ENCODE assay signal across 31 mouse cellular contexts in genomic region chr5:134604376-134604775, GRCm38 (mm10). TPM values are rescaled to one million over a fixed set of nuclear protein-coding genes. Genes with fewer than 3 reads are reported as not detected.
DNase-seq lines count a peak whose midpoint lies in the region; ATAC-seq and TF ChIP-seq lines count a peak whose summit lies in the region.
"Had no signal": no experiment of that assay in that cellular context is flagged by ENCODE, and none has a peak within 500 bp of the region (broad histone marks: within the 10 kb centered on the region; RNA-seq: fewer than 3 reads in every experiment).

No protein-coding gene starts in this region.

- peak; percentile 24; the same call in 1 of the 2 replicates for ATAC-seq in liver, embryonic 12.5 days
- no peak for ATAC-seq in liver, embryonic 11.5 days (replicated peaks; ENCODE audit: low FRiP score)
- ATAC-seq: activated CD4-positive, CD25-positive, alpha-beta regulatory T cell, adult 4 months; CD4-positive, CD25-positive, alpha-beta regulatory T cell, adult 4 months; forebrain, embryonic 14.5 days; forebrain, embryonic 16.5 days; Patski had no signal

- DNase-seq in heart, adult 11 months: peak; percentile 93
- no peak for DNase-seq in heart, adult 8-10 months (ENCODE audit: low spot score)
- no peak for DNase-seq in liver, embryonic 11.5 days (ENCODE audit: low spot score)
- DNase-seq in lung, postnatal 36 days: peak; percentile 19
- no peak for DNase-seq in lung, adult 2 months
- DNase-seq: adrenal gland, postnatal 10 days; adrenal gland, postnatal 25 days; B cell, adult 2 months; cerebellum, adult 11 months; cerebellum, adult 18-20 months; cerebellum, adult 8-10 months; cerebellum, adult 9-11 months; cerebellum, postnatal 14 days; cerebellum, postnatal 36 days; embryo, embryonic 11 days had no signal

- H3K36me3 ChIP-seq in liver, embryonic 12.5 days: peaks cover 7% of the 10 kb centered on the region
- no peaks in the 10 kb centered on the region for H3K36me3 ChIP-seq in liver, embryonic 11.5 days (ENCODE audit: control insufficient read depth, insufficient read depth, low read length)

- TF ChIP-seq POLR2A in lung, adult 2 months (IDR thresholded peaks at IDR 0.05; ENCODE audit: borderline replicate concordance, extremely low read depth, low read depth, low read length): no peak

- 0 out of 2 replicates have a peak, but pooled peaks cover 4% of the 10 kb centered on the region for H3K4me1 ChIP-seq in liver, embryonic 12.5 days
- H3K4me1 ChIP-seq in liver, embryonic 11.5 days (replicated peaks; ENCODE audit: control insufficient read depth, insufficient read depth, low read length): no peaks in the 10 kb centered on the region
- no peaks in the 10 kb centered on the region for H3K4me1 ChIP-seq in lung, adult 2 months (ENCODE audit: control insufficient read depth, insufficient read depth, low read length)
- H3K4me1 ChIP-seq: embryonic facial prominence, embryonic 13.5 days; forebrain, embryonic 10.5 days; forebrain, embryonic 12.5 days had no signal

- no peak overlapping the region for H3K27ac ChIP-seq in liver, embryonic 12.5 days
- H3K27ac ChIP-seq in liver, embryonic 11.5 days (ENCODE audit: low read depth, low read length): no peak overlapping the region
- H3K27ac ChIP-seq: embryonic facial prominence, embryonic 13.5 days; embryonic facial prominence, embryonic 15.5 days; forebrain, embryonic 10.5 days; forebrain, embryonic 12.5 days had no signal

- no peaks in the 10 kb centered on the region for H3K27me3 ChIP-seq in liver, embryonic 12.5 days (replicated peaks)
- no peaks in the 10 kb centered on the region for H3K27me3 ChIP-seq in liver, embryonic 11.5 days (replicated peaks; ENCODE audit: control insufficient read depth, insufficient read depth, low read length)
- H3K27me3 ChIP-seq: CH12.LX; embryonic facial prominence, embryonic 13.5 days; embryonic facial prominence, embryonic 15.5 days; forebrain, embryonic 12.5 days; Patski had no signal

- H3K4me2 ChIP-seq in liver, embryonic 12.5 days: no peak overlapping the region
- no peak overlapping the region for H3K4me2 ChIP-seq in liver, embryonic 11.5 days
- H3K4me2 ChIP-seq: embryonic facial prominence, embryonic 13.5 days; embryonic facial prominence, embryonic 15.5 days; forebrain, embryonic 12.5 days had no signal

- WGBS in liver, embryonic 12.5 days (ENCODE audit: insufficient replicate concordance): 65% methylated on average over 11 of the region's 11 CpGs
- WGBS in liver, embryonic 11.5 days: 71% methylated on average over 11 of the region's 11 CpGs
- WGBS in lung, adult 2 months: 75% methylated on average over 11 of the region's 11 CpGs

- TF ChIP-seq CTCF in lung, adult 2 months (IDR thresholded peaks at IDR 0.05; ENCODE audit: insufficient read depth, low read length): no peak

- H3K9ac ChIP-seq in liver, embryonic 12.5 days: no peak overlapping the region
- no peak overlapping the region for H3K9ac ChIP-seq in liver, embryonic 11.5 days (ENCODE audit: low read depth, low read length)
- H3K9ac ChIP-seq: embryonic facial prominence, embryonic 13.5 days; embryonic facial prominence, embryonic 15.5 days; forebrain, embryonic 12.5 days had no signal

- no peak overlapping the region for H3K4me3 ChIP-seq in liver, embryonic 12.5 days
- no peak overlapping the region for H3K4me3 ChIP-seq in liver, embryonic 11.5 days (ENCODE audit: low read depth, low read length)
- H3K4me3 ChIP-seq in lung, adult 2 months (replicated peaks; ENCODE audit: extremely low read depth, low read depth, low read length): no peak overlapping the region
- H3K4me3 ChIP-seq: embryonic facial prominence, embryonic 13.5 days; embryonic facial prominence, embryonic 15.5 days; erythroblast, embryonic 14.5 days; forebrain, embryonic 10.5 days; forebrain, embryonic 12.5 days had no signal

- H3K9me3 ChIP-seq in liver, embryonic 12.5 days (replicated peaks): no peaks in the 10 kb centered on the region
- no peaks in the 10 kb centered on the region for H3K9me3 ChIP-seq in liver, embryonic 11.5 days (ENCODE audit: control insufficient read depth, low read length)
- H3K9me3 ChIP-seq: embryonic facial prominence, embryonic 13.5 days; embryonic facial prominence, embryonic 15.5 days; forebrain, embryonic 10.5 days; forebrain, embryonic 12.5 days; G1E had no signal

RNA-seq across cellular contexts. Expression of gene Lat2, which starts 10.4 kb away (rescaled TPM):
- 1 to 10 TPM in 3 of 4 experiments, under 1 TPM in 1; 0.44 to 2.4 (median 1.8) TPM for total RNA-seq in heart, adult 8-10 months (2022)
- 1.7 and 1.8 TPM in 2 replicates for polyA plus RNA-seq in liver, embryonic 12.5 days (2016; fragmentation: Nextera tagmentation; extraction: Ambion mirVana)
- 2.0 and 2.1 TPM in 2 replicates for polyA plus RNA-seq in liver, embryonic 11.5 days (2014; fragmentation: Nextera tagmentation; extraction: Ambion mirVana)
- polyA plus RNA-seq in lung, adult 2 months (2012; rRNA removed): 8.0 and 8.4 TPM in 2 replicates

RNA-seq across cellular contexts. Expression of gene Rfc2, which starts 23.2 kb away (rescaled TPM):
- 10 to 100 TPM; 21.6 to 26.0 (median 24.6) TPM for total RNA-seq in heart, adult 8-10 months (2022)
- polyA plus RNA-seq in liver, embryonic 12.5 days (2016; fragmentation: Nextera tagmentation; extraction: Ambion mirVana): 259 and 263 TPM in 2 replicates
- 363 and 374 TPM in 2 replicates for polyA plus RNA-seq in liver, embryonic 11.5 days (2014; fragmentation: Nextera tagmentation; extraction: Ambion mirVana)
- 40.8 and 58.3 TPM in 2 replicates for polyA plus RNA-seq in lung, adult 2 months (2012; rRNA removed)

RNA-seq across cellular contexts. Expression of gene Eif4h, which starts 34.9 kb away (rescaled TPM):
- total RNA-seq in heart, adult 8-10 months (2022): 100 to 1,000 TPM; 124 to 141 (median 129) TPM
- 287 and 308 TPM in 2 replicates for polyA plus RNA-seq in liver, embryonic 12.5 days (2016; fragmentation: Nextera tagmentation; extraction: Ambion mirVana)
- 401 and 428 TPM in 2 replicates for polyA plus RNA-seq in liver, embryonic 11.5 days (2014; fragmentation: Nextera tagmentation; extraction: Ambion mirVana)
- 243 and 280 TPM in 2 replicates for polyA plus RNA-seq in lung, adult 2 months (2012; rRNA removed)

RNA-seq across cellular contexts. Expression of gene Syna, which starts 44.4 kb away (rescaled TPM):
- not detected for total RNA-seq in heart, adult 8-10 months (2022)
- not detected in 2 replicates for polyA plus RNA-seq in liver, embryonic 12.5 days (2016; fragmentation: Nextera tagmentation; extraction: Ambion mirVana)
- polyA plus RNA-seq in liver, embryonic 11.5 days (2014; fragmentation: Nextera tagmentation; extraction: Ambion mirVana): not detected in 2 replicates
- 0.14 and 0.24 TPM in 2 replicates for polyA plus RNA-seq in lung, adult 2 months (2012; rRNA removed)
- total RNA-seq: adrenal gland, adult 18-20 months; adrenal gland, postnatal 10 days; adrenal gland, postnatal 25 days; common myeloid progenitor, adult 5-6 weeks had no signal
- polyA plus RNA-seq: embryonic facial prominence, embryonic 11.5 days; erythroblast, embryonic 14.5 days; forebrain, embryonic 10.5 days; G1E had no signal

RNA-seq across cellular contexts. Expression of gene Clip2, which starts 52.1 kb away (rescaled TPM):
- total RNA-seq in heart, adult 8-10 months (2022): 1 to 10 TPM; 4.5 to 6.8 (median 5.4) TPM
- 0.94 and 1.0 TPM in 2 replicates for polyA plus RNA-seq in liver, embryonic 12.5 days (2016; fragmentation: Nextera tagmentation; extraction: Ambion mirVana)
- polyA plus RNA-seq in liver, embryonic 11.5 days (2014; fragmentation: Nextera tagmentation; extraction: Ambion mirVana): 1.4 and 1.7 TPM in 2 replicates
- 21.9 and 23.0 TPM in 2 replicates for polyA plus RNA-seq in lung, adult 2 months (2012; rRNA removed)

Comparison
In these comparisons a context has a peak if more than half of its experiments do, and no peak if none do; other contexts are left out.
1. DNase-seq: peak in heart, adult 11 months (single experiment) and lung, postnatal 36 days (single experiment); none in heart, adult 8-10 months (single experiment), liver, embryonic 11.5 days (single experiment) and lung, adult 2 months (single experiment).